Mouse (Mus musculus) lung, postnatal 25 days (tissue): Measurements from ENCODE around the gene Itpr3.

Source experiments
- DNase-seq: peaks from one replicate; pipeline ENCODE4 v3.0.0; 2022; ENCODE audit warnings: low spot score

The Itpr3 gene

DNA sequence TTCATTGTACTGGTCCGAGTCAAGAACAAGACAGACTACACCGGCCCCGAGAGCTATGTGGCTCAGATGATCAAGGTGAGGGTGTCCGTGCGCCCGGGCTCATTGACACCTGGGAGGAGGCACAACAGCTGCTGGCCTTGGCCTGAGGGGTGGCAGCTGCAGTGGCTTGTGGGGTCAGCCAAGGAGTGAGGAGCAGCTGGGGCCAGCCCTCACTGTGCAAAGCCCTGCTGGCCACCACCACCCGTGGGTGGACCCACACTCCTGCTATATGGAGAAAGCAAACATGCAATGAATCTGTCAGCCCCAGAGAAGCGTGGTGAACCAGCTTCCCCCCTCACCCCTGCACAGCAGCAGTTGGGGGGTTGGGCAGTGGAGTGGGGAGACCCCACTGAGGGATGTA lies 62.9 kb downstream of the Itpr3 start:
- no peak for DNase-seq

- DNase-seq = peak; percentile 68
These were observed 63.5 kb downstream of the Itpr3 start for GRCm38 (mm10) chr17:27120561-27121024.

DNA sequence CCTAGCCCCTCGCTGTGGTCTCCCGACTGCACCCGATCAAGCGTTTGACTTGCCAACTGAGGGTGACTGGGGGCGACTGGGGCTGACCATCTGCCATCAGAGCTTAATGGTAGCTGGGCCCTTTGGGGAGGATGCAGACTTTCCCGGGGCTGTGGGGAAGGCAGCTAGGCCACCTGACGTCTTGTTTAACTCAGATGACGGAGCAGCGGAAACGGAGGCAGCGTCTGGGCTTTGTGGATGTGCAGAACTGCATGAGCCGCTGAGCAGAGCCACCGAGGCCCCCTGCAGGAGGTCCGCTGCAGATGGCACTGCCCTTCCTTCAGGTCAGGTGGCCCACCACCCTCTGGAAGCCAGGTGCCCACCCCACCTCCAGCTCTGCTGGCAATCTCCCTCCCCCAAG lies 64.2 kb downstream of the Itpr3 start:
- DNase-seq = no peak

DNA sequence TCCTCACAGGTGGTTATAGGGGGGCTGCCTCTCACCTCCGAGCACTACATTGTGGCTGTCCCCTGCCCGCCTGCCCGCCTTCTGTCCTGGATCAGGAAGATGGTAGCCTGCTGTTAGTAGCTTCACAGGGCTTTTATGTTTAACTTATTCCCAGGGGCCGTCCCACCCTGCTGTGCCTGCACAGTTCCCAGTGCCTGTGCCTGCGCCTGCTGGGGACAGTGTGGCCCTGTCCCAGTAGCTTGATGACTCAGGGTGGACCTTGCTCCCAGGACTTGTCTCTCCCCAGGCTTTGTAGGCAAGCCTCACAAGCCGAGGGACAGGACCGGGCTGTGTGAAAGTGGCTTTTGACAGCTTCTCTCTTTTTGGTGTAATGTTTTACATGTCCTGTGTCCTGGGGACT lies 64.7 kb downstream of the Itpr3 start:
- DNase-seq = no peak

DNA sequence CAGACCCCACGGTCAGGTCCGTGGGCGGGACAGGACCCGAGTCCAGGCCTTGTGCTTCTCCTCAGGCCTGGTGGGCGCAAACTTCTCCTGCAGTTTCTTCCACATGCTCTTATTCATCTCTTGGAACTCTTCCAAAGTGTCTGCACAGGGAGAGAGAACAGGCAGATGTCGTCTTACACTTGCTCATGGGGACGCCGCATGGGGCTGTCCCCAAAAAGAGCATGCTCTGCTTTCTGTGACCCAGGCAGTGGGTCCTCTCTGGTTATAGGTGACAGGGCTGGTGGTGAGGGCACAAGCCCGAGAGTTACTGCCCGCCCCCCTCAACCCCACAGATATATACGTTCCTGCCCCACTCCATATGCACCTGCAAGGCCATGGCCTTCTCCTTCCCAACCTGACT lies 65.6 kb downstream of the Itpr3 start:
- no peak for DNase-seq

DNA sequence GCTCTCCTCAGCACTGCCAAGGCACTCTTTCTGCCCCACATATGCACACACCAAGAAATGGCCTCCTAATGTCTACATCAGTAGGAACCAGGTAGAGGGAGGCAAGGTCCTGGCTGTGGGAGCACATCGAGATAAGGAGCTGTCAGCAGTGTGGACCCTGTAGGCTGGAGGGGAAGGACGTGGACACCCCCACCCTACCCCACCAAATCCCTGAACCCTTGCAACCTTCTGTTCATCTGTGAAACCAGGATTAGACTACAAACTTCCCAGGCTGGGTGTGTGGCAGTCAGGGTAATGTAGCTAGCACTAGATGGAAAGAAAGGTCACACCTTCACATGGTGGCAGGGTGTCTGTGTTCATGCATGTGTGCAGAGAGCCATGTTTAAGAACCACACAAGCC lies 66.0 kb downstream of the Itpr3 start:
- DNase-seq = no peak

GRCm38 (mm10) chr17:27123813-27124375 lies 66.8 kb downstream of the Itpr3 start:
- DNase-seq = no peak

DNA sequence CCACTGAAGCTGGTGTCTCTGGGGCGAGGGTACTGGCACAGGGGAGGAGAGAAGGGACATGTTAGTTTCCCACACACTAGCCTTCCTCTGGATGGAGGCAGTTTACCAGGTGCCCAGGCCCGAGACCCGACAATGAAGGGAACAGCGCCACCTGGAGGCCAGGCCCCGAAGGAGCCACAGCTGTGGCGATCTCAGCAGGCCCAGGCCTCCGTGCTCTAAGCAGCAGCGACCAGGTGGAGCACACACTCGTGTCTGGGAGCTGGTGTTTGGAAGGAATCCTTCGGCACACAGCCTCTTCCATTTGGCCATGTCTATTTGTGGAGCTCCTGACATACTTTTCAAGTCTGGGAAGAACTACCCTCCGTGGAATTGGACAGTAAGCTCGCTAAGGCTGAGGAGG lies 68.1 kb downstream of the Itpr3 start:
- DNase-seq = peak; percentile 71

GRCm38 (mm10) chr17:27125669-27126202 lies 68.6 kb downstream of the Itpr3 start:
- no peak for DNase-seq

DNA sequence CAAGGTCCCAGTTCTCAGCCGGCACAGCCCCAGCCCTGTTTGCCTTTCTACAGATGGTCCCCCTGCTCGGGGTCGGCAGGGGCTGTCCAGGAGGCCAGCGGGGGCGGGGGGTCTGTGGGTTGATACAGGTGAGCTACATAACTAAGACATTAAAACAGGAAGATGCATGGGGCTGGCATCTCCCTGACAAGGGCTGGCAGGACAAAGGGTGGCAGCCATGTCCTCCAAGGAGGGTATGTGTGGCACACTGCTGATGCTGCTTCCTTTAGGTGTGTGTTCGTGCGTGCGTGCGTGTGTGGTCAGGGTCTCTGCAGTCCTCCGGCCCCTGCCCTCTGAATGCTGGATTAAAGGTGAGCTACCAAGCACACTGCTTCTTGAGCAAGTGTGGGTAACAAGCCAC lies 69.9 kb downstream of the Itpr3 start:
- DNase-seq = no peak

DNA sequence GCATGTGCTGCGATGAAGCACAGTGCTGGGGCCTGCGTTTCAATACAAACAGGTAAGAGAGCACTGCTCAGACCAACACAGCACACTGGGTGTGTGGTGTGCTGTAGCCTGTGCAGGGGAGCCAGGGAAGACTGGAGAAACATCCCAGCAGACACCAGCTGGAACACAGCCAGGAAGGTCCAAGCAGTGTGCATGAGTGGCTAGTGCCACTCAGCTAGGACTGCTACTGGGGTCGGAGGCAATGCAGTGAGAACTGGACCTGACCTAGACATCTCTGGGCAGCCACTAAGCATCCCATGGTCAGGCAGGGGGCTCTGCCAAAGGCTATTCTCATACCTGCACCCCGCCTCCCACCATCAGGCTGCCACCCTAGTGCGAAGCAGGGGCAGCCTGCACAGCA lies 71.1 kb downstream of the Itpr3 start:
- no peak for DNase-seq

GRCm38 (mm10) chr17:27129291-27129690 lies 72.2 kb downstream of the Itpr3 start:
- no peak for DNase-seq

DNA sequence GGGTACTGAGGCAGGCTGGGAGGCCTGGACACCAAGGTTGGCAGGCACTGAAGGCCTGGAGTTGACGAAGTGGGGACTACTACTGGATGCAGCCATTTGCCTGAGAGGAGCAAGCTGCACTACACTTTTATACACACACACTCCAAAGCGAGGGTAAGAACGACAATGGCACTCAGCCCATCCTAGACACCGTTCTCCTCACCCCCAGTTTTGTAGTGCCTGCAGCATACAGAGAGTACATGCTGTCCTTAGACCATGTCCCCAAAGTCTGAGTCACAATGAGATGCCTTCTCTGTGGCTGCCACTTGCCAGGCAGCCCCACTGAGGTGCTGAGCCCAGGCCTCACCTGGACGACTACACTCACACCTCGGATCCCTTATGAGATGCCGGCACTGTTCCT lies 72.7 kb downstream of the Itpr3 start:
- DNase-seq = no peak

- DNase-seq = no peak
These were observed 73.1 kb downstream of the Itpr3 start for GRCm38 (mm10) chr17:27130246-27130645.

- DNase-seq = no peak
These were observed 74.1 kb downstream of the Itpr3 start for GRCm38 (mm10) chr17:27131240-27131665.

DNA sequence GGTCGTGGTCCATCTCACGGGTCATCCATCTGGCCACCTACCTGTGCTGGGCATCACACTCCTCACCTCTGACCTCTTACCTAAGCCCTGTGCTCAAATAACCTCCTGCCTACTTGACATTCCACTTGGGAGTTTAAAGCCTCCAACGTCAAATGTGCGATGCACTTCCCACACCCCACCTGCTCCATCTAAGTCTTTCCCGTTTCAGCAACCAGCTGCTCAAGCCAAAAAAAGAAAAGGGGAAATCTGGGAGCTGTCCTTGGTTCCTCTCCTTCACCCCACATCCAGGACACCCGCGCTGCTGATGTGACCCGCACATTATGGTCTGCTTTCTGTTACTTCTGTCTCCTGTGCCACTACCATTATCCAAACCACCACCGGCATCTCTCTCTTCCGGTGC lies 75.1 kb downstream of the Itpr3 start:
- no peak for DNase-seq

- DNase-seq = peak; percentile 97
These were observed 76.5 kb downstream of the Itpr3 start, which contains the start of gene Uqcc2 for GRCm38 (mm10) chr17:27133551-27134141. Uqcc2 (minus strand) TSS chr17:27133916.

- DNase-seq = no peak
These were observed 77.1 kb downstream of the Itpr3 start for GRCm38 (mm10) chr17:27134187-27134586.

GRCm38 (mm10) chr17:27134715-27135114 lies 77.6 kb downstream of the Itpr3 start:
- no peak for DNase-seq

DNA sequence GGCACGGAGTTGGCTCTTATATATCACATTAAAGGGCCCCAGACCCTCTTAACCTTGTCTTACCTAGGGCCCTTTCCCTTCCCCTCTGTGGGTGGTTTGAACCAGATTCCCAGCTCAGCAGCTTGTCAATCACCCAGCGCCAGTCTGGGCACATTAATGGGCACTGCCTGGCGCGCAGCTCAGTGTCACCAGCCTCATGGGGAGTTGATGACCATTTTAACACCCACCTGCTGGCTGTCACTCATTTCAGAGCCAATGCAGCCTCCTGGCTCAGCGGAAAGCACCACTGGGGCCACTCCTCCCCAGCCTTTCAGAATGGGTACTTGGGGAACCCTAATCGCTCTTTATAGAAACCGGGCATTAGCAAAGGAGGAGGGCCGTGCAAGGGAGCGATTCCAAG lies 81.3 kb downstream of the Itpr3 start:
- DNase-seq = no peak

GRCm38 (mm10) chr17:27139304-27139703 lies 82.2 kb downstream of the Itpr3 start:
- no peak for DNase-seq

- DNase-seq = no peak
These were observed 83.2 kb downstream of the Itpr3 start for GRCm38 (mm10) chr17:27140262-27140661.

GRCm38 (mm10) chr17:27141971-27142450 lies 84.9 kb downstream of the Itpr3 start:
- no peak for DNase-seq

- DNase-seq = no peak
These were observed 87.0 kb downstream of the Itpr3 start for GRCm38 (mm10) chr17:27144152-27144551.
